Mouse (Mus musculus) retina, adult 2 months (tissue): ENCODE data around the gene Recql5.
"Not testable (repeated sequence)": the region's sequence is repeated elsewhere in the genome, so short reads cannot be mapped to it uniquely, and the experiment has no call there.

Experiments used
- DNase-seq: peaks from one replicate; pipeline ENCODE4 v3.0.0-alpha.2; 2012; ENCODE audit warnings: low read depth, low spot score

Recql5 gene

DNA sequence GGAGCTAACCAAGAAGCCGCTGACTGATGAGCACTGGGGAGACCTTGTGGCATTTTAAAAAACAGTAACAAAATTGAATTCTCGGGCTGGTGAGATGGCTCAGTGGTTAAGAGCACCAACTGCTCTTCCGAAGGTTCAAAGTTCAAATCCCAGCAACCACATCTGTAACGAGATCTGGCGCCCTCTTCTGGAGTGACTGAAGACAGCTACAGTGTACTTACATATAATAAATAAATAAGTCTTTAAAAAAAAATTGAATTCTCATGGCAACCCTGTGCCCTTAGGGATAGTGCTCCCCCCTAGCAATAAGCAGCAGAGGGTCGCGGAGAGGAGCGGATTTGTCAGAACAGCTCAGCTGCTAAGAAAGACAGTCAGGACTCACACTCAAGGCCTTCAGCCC, 69.4 kb downstream of the Recql5 start:
- no peak for DNase-seq

DNA sequence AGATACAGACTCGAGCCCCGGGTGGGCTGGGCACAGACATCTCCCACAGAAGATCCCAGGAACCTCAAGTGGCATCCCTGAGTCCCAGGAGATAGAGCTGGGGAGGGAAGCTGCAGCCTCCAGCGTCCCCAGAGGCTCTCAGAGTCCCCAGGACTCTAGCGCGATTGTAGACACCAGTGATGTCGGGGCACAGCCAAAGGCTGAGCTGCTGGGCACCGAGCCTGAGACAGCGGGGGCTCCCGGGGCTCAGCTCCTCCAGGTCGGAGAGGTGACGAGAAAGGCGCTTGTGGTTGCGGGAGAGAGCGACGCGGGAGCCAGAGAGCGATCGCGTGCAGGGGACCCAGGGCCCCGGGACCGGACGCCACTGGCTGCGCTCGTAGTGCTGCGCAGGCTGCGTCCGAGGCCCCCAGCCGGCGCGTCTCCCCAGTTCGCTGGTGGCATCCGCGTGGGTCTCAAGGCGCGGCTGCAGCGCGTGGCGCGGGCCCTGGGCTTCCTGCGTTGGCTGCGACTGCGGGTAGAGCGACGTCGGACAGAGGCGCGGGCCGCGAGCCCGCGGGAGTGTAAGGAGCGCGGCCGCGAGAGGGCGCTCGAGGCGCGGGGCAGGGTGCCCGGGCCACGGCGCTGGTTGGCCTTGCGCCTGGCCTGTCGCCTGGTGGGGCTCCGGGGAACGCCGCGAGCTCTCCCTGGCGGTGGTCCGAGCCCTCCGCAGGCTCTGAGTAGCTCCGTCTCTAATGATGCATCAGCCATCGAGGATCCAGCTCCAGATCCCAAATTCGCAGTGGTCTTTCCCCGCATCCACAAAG, 73.9 kb downstream of the Recql5 start:
- peak; percentile 60 for DNase-seq

DNA sequence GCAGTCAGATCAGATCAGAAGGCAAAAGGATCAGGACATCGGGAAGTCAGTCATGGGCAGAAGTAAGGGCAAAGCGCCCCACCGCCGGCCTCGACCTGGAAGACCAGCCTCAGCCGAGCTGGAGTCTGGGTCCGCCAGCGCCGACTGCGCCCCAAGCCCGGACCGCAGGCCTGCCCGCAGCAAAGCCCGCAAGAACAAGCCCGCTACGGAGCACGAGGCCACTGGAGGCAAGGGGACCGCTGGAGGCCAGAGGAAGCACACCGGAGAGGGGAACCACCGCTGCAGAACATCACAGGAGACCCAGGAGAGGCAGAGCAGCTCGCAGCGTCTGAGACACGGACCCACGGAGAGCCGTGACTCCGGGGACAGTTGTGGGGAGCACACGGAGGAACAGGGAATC, 74.9 kb downstream of the Recql5 start, which contains the start of gene Myo15b:
Myo15b (plus strand) TSS at position 53 of the 400 bp plus-strand sequence.
- no peak for DNase-seq

DNA sequence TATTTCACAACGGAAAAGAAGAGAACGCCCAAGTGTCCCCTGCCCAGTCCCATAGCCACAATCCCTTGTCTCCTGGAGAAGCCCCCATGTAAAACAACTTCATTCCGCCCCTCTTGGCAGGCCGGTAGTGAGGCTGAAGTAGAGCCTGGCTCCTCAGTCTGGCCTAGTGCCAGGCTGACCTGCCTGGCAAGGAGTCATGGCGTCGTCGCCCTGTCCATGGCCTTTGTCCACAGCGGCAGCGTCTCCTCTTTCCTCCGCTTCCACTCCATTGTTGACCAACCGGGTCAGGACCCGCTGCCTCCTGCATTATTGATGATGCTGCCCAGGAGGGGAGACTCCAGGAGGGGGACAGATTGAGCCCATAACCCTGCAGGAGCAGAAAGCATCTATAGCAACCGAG, 75.3 kb downstream of the Recql5 start:
- DNase-seq: no peak

DNA sequence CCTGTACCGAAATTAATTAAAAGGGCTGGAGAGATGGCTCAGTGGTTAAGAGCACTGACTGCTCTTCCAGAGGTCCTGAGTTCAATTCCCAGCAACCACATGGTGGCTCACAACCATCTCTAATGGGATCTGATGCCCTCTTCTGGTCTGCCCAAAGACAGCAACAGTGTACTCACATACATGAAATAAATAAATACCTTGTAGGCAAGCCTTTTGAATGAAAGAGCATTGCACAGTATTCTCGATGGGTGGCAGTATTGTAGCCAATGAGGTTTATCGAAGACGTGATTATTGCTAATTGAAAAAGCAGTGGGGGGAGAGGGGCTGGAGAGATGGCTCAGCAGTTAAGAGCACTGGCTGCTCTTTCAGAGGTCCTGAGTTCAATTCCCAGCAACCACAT, 76.1 kb downstream of the Recql5 start:
- DNase-seq: not testable (repeated sequence)

DNA sequence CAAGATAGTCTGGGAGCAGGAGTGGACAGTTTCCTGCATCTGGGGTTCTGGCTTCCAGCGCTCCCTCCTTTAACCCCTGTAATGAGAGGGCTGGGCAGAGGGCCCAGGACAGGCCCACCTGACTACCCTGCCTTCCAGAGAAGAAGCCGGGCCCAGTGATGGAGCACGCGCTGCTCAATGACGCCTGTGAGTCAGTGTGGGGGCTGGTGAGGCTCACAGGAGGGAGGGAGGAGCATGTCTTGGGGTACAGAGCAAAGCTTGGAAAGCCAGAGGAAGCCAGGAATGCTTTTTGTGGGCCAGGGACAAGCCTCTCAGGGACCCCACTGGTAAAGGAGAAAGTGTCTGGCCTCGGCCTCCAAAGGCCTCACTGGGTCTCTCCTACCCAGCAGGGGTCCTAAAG, 78.6 kb downstream of the Recql5 start:
- no peak for DNase-seq

DNA sequence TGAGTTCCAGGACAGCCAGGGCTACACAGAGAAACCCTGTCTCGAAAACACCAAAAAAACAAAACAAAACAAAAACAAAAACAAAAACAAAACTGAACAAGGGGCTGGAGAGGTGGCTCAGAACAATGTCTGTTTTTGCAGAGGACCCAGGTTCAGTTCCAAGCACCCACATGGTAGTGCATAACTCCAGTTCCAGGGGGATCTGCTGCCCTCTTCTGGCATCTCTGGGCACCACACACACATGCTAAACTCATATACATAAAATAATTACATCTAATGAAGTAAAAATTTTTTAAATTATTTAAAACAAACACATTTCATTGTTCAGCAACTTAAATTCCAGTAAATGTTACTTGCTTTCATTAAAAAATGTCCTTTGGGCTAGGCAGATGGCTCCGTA, 87.5 kb downstream of the Recql5 start:
- no peak for DNase-seq

DNA sequence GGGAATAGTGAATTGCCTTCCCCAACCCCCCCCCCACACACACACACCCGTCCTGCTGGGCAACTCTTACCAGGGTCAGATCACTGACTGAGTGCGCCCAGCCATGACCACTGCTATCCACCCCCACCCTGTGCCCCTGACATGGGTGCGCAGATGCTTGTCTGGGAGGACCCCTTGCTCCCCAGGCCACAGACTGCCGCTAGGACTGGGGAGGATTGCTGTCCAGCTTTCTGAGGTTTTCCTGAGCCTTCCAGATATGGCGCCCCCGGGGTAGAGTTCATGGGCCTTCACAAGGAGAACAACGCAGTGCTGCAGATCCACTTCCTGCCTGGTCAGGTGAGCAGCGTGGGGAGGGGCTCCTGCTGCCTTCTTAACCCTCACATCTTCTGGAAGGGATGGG, 89.0 kb downstream of the Recql5 start:
- no peak for DNase-seq

DNA sequence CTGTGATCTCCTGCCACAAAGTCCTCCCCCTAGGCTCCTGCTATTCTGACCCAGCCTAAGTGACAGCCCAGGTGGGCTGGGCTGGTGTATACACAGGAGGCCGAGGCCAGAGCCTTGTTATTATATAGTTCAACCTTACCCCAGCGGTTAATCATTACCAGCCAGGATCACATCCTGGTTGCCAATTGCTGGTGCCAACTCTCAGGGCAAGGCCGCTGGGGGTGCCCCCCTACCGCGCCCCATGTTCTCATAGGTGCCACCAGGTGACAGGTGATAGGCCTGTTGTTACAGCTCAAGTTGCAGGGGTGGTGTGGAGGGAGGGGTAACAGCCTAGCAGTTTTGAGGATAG, 89.4 kb downstream of the Recql5 start:
- DNase-seq: no peak

DNA sequence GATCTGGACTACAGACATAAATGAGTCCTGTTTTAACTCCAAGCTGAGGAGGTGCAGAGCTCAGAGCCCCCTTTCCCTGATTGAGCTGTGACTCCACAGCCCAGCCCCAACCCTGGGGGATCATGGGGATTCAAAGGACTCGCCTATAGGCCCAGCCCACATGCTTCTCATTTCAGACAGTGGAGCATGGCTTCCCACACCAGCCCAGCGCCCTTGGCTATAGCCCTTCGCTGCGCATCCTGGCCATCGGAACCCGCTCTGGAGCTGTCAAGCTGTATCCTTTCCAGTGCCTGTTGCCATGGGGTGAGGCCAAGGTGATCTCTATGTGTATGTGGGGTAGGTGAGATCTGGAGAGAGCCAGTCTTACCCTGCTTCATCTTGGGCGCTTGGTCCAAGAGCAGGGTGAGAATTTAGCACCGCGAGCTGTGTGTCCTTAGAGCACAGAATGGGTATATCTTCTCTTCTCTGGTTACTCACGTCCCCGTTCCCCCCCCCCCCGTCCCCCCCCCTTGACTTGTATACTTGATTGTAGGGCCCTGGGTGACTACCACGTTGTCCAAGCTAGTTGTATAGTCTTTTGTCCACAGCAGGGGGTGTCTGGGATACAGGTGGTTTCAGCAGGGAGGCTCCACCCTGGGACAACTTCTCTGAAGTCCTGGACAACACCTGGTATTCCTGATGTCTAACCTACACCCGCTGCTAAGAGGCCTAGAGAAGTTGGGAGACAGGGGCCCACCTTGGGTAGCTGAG, 90.0 kb downstream of the Recql5 start:
- no peak for DNase-seq
